Mouse (Mus musculus) CH12F3 (cell line): Measurements from ENCODE around the gene Stk39.

Experiments
- in situ Hi-C: fragments of 300-500 bp; cut with MboI; formaldehyde crosslinking; loops from 2 replicates; pipeline ENCODE4 v1.14.3; 2020; ENCODE audit warnings: low sequenced_read_pairs

The Stk39 gene

DNA sequence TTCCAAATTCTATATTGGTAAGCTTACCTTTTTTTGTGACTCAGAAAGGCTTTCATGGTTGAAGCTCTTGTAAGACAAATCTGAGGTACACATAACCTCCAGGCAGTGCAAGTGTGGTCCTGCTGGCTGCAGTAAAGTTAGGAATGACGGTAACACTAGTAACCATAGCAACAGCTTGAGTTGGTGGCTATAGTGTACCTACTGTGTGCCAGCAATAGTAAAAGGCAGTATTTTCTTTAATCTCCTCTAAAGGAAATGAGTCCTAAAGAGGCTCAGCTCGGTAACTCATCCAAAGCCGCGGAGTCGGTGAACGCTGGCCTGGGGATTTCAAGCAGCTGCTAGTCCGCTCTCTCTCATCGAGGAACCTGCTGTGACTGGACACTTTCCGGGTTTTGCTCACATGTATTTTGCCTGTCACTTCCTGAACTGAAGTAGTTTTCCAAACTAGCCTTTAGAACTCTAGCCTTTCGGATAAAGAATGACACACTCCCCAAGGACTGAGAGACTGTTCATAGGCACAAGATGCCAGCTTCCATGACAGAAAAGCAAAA lies 85.7 kb downstream of the Stk39 start:
- in situ Hi-C loops: no loop called here

DNA sequence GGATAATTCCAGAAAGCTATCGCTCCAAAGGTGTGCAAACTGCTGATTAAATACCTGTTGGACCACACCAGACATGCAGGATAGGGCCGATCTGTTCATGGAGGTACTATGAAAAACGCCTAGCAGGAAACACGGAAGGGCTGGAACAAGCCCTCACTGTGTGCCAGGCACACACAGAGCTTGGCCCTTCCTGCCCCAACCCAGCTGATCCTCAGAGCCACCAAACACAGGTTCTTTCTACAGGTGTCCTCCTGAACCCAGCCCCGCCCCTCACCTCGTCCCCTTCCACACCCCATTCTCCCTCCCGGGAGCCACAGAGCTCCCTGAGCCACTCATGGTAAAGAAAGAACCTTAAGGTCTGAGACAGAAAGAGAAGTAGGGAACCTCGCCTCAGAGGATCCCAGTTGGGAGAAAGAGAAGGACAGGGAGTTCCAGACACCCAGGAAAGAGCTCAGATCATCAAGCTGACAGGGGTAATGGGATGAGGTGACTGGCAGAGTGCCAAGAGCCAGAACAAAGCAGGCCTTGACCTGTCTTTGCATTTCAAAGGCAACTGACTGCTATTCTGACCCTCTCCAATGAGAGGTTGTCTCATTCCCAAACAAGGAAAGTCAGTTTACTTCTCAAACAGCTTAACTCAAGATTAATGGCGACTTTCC lies 86.3 kb downstream of the Stk39 start:
- in situ Hi-C loops: no loop called here

DNA sequence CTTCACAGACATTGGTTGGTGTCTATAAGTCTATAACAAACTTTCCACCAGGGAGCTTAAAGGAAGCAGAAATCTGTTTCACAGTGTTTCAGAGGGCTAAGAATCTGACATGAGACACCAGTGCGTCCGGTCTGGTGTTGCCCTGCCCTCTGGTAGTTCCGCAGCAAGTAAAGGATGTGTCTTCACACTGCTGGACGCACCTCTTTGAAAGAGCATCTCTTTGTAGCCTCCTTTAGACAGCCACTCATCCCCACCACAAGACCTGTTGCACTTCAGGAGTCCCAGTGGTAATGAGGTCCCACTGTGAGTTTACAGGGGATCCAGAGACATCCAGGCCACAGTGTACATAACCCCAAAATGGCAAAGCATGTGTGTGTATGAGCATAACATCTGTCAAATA lies 88.1 kb downstream of the Stk39 start:
- in situ Hi-C loops: no loop called here

DNA sequence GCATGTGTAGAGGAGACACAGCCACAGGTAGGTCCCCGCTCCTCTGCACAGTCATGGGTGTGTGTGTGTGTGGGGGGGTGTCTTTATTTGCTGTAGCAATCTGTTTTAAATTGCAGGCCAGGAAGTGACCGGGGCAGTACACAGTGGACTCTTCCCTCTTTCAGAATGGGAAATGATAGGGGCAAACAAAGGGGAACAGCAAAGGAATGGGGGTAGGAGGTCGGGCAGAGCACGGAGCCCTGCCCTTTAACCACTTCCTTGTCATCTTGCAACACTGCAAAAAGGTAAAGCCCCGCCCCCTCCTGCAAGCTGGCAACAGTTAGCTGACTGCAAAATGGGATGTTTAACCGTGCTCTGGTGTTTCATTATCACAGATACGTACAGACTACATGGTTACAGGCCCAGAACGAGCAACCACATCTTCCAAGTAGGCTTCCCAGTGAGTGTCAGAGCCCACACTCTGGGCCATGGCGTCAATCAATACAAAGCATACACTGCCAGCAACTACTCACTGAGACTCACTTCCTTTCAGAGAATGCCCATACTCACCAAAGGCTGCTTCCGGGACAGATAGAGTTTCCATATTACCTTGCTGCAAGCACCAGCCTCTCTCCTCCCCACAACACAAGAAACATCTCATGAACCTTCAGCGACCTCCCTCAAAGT lies 89.5 kb downstream of the Stk39 start:
- in situ Hi-C loops: no loop called here

DNA sequence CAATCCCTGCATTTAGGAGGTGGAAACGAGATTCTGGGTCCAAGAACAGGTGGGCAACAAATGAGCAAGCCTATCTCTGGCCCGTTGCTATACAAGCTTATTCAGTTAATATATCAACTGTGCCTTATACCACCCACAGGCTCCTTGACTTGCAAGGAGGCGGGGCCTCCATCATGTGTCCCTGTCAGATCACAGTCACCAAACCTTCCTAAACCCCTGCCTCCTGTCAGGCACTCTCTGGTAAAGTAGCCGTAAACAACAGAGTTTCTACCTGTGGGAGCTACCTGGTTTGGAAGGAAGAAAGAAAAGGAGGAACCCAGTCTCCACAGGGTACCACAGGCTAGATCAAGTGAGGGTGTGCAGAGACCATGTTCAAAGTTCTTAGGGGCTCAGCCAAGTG lies 90.2 kb downstream of the Stk39 start:
- in situ Hi-C loops: no loop called here

DNA sequence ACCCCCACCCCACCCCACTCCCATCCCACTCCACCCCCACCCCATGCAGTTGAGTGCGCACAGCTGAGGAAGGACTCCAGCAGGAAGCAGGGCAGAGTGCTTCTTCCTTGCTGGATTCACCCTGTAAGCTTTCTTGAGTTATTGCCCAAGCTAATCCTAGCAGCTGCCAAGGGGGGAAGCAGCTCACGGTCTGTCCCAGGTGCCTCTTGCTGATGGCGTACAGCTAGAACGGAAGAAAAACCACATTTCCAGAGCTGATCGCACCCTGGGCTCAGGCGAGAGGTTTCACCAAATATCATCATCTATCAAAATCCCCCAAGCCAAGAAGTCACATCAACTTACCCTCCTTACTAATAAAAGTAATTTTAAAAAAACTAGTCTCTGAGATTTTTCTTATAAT lies 90.9 kb downstream of the Stk39 start:
- in situ Hi-C loops: no loop called here

DNA sequence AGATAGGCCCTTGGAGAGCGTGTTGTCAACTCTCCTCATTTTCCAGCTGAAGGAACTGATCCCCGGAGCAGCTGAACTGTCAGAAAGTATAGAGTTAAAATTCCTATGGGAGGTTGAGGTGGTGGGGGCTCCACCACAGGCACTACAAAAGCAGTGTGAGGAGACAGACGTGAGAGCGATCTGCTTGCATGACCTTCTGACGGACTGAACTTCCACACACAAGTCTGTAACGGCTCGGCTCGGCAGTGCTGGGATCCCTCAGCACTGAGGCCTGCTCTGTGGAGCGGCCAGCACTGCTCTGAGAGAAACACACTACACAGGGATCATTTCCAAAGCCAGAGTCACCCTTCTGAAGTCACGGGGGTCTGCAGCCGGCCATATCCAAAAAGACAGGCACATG lies 92.4 kb downstream of the Stk39 start:
- in situ Hi-C loops: no loop called here

DNA sequence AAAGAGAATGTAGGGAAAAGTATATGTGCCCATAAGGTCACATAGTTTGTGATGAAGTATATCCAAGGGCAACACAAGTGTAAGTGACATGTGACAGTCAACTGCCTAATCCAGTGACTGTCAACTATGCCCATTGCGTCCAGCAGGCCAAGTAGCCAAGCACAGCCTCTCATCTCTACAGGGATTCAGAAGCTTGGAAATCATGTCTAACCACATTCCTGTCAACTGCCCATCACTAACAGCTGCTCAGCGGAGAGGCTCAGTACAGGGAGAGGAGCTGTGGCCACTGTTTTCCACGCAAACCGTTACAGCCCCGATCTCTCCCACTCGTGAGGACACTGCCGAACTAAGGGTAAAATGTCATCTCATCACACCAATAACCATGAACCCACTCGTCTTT lies 93.7 kb downstream of the Stk39 start:
- in situ Hi-C loops: no loop called here

DNA sequence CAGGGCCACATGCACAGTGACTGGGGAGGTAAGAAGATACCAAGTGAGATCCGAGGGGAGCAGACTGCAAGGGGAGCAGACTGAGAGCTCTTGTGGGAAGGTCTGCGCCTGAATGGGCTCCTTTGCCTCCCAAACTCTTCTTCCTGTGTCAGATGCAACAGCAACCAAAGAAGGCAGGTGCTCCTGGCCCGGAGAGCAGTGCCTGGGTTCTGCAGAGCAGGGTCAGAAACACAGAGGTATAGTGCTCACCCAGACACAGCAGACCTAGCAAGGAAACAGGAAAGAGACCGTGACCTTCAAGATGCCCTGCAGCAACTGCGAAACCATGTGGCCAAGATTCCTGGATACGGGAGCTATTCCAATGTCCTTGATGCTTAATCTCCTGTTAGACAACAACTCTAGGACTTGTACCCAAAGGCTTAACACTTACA lies 94.8 kb downstream of the Stk39 start:
- in situ Hi-C loops: no loop called here

DNA sequence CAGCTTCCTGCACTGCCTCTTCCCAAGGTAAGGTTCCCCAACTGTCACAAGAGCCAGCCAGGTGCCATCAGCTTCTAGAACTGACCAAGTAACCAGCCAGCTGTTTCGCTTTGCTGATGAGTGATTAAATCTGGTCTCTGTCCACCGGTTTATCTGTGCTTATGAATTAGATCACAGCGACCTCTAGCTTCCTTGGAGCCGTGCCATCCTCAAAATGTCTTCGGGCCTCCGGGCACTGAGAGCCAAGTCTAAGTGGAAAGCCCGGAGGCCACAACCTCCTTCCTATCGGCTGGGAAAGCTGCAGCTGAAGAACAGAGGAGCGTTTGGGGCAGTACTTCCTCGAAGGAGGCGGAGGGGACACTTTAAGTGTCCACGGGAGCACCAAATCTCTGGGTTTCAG lies 95.4 kb downstream of the Stk39 start:
- in situ Hi-C loops: no loop called here

DNA sequence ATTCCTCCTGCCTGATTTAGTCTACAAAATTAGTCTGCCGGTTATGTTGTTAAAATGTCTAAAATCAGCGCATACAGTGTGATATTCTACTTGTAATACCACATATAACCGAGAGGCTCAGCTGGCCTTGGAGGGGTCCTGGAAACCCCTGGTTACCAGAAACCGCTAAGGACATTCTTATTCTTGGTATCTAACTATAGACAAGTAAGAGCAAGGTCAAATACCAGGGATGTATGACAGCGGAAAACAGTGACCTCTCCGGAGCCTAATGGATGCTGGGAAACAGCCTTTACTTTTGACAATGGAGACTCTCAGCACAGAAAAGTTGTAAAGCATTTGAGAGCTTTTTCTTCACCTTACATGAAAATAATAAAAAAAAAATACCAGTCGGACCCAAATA lies 97.9 kb downstream of the Stk39 start:
- in situ Hi-C loops: no loop called here

DNA sequence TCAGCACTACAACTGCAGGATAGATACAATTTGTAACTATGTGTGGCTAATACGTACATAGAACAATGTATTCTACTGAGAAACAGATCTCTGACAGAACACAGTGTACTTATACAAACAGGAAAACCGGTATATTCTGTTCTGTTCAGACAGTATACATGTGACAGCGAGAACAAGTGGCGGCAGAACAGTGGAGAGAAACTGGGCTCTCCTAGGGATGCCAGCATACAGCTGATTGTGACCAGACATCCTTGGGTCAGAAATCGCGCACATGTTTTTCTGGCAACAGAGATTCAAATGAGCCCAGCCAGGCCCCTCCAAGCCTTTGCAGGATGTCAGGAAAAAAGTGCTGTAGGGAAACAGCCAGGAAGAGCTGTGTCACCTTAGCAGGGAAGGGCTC lies 100.2 kb downstream of the Stk39 start:
- in situ Hi-C loops: no loop called here

DNA sequence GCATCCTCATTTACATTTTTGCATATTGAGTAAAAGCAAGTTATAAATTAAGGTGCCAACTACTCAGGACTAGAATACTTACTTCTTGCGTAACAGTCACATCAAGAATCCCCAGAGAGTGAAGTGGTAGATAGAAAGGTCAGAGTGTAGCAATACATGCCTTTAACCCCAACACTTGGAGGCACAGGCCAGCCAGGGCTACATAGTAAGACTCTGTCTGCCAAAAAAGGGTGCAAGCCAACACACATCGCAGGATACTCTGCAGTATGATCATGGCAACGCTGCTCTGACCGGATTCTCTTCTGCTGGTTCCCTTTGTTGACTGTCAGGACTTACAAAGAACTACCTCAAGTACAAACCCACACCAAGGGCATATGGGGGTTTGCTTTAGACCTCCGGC lies 101.7 kb downstream of the Stk39 start:
- in situ Hi-C loops: no loop called here

DNA sequence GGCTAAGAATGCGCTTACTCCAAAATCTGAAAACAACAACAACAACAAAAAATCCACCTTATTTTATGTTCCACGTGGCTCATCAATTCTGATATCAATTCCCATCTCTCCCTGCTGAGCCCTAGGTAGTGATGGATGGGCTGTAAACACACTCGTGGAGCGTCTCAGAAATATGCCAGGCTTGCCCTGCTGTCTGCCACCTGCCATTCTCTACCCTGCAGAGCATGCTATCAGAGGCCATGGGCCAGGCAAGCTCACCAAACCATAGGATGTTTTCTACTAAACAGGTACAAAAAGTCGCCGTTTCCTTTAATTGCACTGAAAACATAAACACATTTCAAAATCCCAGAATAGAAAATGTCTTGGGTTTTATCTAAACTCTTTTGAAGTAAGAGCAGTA lies 103.0 kb downstream of the Stk39 start:
- in situ Hi-C loops: no loop called here

DNA sequence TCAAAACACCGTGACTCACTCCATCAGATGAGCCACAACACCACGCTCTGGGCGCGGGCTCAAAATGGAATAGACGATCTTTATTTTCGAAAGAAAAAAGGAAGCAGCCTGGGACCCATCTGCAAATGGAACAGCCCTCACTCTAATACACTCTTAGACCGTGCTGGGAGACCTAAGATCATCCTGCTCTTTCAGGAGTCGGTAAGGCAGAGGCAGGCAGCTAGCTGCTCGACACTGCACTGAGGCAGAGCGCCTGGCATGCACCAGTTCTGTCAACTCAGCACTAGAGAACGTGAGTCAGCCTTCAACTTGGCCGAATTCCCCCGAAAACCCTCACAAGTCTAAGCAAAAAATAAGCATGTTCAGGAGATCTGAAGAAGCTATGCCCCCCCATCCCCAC lies 104.1 kb downstream of the Stk39 start:
- in situ Hi-C loops: no loop called here

DNA sequence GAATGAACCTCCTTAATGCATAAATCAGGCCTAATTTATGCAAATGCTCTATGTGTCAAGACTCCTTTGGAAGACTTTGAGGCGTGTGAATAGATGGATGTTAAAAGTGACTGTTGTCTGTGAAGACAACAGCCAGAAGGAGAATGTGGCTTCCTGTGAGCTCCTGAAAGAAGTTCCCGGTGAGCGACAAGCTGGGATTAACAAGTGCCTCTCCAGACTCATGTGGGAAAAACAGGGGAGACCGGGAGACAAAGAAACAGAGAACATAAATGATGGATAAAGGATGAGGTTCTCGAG lies 105.2 kb downstream of the Stk39 start:
- in situ Hi-C loops: no loop called here

DNA sequence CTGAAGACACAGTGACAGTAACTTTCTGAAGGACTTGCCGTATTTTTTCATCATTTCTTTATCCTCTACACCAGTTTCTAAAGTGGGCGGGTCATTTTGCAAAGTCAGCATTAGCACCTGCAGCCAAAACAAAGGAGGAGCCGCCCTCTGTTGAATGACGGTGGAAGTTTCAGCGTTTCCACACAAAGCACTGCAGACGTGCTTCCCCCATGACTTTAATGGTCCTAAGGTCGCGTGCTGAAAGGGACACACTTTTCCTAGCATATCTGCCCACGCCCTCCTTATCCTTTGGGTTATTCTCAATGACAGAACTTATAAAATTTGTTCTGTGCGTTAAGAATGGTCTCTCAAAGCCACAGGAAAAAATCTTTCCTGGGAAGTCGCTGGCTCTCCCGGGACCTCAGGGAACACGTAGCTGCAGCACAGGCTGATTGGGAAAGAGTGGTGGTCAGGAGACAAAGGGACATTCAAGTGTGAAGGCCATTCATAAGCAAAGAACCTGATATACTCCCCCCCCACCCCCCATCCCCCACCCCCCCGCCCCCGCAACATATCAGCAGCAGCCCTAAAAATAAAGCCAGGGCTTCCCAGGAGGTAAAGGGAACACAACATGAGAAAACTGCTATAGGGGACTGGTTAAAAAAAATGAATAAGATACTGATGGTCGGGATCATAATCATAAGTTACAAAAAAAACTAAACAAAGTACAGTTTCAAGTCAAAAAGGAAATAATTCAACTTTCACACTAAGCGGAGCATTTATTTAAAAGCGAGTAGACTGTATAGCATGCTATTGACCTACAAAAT lies 105.8 kb downstream of the Stk39 start:
- in situ Hi-C loops: no loop called here

DNA sequence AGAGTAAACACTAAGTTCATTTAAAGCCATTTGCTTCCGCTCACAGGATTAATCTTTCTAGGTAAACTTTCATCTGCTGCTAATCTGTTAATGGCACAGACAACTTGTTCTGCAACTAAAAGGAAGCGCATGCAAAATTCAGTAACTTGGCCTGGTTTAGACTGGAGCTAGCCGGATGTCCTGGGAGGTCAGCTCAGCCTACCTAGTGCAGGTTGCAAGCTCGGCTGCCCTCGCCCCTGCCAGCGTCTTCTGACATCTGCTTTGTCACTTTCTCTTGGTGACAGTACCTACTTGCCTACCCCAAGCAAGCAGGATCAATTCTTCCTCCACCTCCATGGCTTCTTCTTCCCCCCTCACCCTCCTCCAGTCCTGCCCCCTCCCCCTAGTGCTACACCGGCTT lies 106.6 kb downstream of the Stk39 start:
- in situ Hi-C loops: no loop called here

DNA sequence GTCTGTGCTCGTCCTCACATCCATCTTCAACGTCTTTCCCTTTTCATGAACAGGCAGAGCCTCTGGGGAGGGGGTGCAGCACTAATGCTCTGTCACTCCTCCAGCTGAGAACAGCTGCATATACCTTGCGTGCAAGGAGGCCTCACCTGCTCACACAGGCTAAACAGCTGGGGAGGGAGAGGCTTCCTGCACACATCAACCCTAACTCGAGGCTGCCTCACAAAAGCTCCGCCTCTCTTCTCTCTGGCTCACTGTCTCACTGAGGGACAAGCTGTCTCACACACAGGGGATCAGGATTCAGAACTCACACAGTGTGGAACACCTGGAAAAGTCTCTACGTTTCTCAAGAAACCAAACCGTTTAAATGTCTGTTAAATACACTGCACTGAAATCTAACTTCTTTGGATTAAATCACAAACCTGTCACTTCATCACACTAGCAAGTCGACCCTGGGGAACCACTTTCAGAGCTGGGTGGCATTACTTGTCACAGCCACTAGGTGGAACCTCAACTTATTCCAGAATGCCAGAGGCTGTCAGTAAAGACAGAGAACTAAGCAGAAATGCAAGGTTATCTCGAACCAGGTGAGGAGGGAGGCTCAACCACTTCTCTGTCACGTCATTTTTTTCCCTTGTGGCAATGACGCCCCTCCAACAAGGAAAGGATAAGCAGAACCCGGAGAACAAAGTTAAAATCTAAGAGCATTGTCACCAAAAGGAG lies 107.7 kb downstream of the Stk39 start:
- in situ Hi-C loops: no loop called here

DNA sequence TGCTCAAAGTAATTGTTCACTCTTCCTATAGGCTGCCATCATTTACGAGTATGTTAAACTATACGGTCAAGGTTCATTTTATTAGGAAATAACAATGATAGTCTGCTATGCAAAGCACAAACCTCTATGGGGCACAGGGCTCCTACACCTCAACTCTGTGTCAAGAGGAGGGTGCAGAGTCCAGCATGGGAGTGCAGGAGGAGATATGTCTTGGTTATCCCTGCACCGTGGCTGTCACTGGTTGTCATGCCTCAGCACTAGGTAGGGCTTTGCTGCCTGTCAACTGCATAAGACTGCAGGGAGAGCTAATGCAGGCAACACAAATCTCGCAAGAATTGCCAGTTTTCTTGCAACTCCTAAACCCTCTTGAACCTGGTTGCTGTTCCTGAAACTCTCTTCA lies 108.9 kb downstream of the Stk39 start:
- in situ Hi-C loops: no loop called here

DNA sequence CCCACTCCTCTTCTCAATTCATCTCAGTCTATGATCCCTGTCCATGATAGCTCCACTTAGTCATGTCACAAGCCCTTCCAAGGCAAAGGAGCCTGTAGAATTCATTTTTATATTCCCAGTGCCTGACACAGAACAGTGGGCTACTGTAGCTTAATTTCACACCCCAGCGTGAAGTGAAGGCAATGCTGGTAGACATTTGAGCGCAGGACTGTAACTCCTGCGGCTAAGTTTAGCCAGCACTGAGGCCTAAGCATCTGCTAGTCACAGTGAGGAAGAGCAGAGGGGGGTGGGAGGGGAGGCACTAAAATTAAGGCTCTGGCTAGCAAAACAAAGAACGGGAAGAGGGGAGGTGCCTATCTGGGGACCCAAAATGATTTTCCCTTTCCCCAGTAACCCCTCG lies 110.4 kb downstream of the Stk39 start:
- in situ Hi-C loops: no loop called here
